Mouse (Mus musculus) cerebellum, adult 2 months (tissue): ENCODE measurements around the gene Entpd5. TPM values are rescaled to one million over a fixed set of nuclear protein-coding genes. Genes with fewer than 3 reads are reported as not detected.

Experiments used
- DNase-seq, 2 experiments: peaks; one replicate each; pipeline ENCODE4 v3.0.0; 2021
- H3K27ac ChIP-seq: fragments of 200-500 bp; 2 replicates; pipeline ENCODE4 v1.5.1; 2012; ENCODE audit warnings: low read length, control low read depth, inconsistent platforms; ENCODE audit not compliant: insufficient read depth
- H3K27me3 ChIP-seq: fragments of 200-500 bp; 2 replicates; pipeline ENCODE4 v1.6.1; 2012; ENCODE audit warnings: inconsistent platforms, mild to moderate bottlenecking, low read length, moderate library complexity; ENCODE audit not compliant: control insufficient read depth, insufficient read depth
- H3K4me1 ChIP-seq: fragments of 200-500 bp; 2 replicates; pipeline ENCODE4 v1.6.1; 2011; ENCODE audit warnings: low read length; ENCODE audit not compliant: control insufficient read depth, insufficient read depth
- H3K4me3 ChIP-seq: fragments of 200-500 bp; replicated peaks from 2 replicates; pipeline ENCODE3; 2011; ENCODE audit warnings: mild to moderate bottlenecking, low read depth, low read length, control low read depth; ENCODE audit not compliant: insufficient read depth
- CTCF ChIP-seq: fragments of 200-500 bp; IDR thresholded peaks from 2 replicates; pipeline ENCODE4 v1.5.1; 2011; ENCODE audit warnings: low read depth, mild to moderate bottlenecking, control low read depth, low read length, moderate library complexity, borderline replicate concordance; ENCODE audit not compliant: insufficient read depth
- POLR2A ChIP-seq: fragments of 200-500 bp; IDR thresholded peaks from 2 replicates; pipeline ENCODE4 v1.6.1; 2011; ENCODE audit warnings: low read length, control low read depth, borderline replicate concordance; ENCODE audit not compliant: insufficient read depth
- WGBS: fragments of 180-500 bp; shearing (Covaris S2); methylation state at CpG from one replicate; pipeline ENCODE4 v1.1.7; 2018; 5-methylcytosine and 5-hydroxymethylcytosine counted together
- polyA plus RNA-seq: library from polyadenylated mRNA; depleted of rRNA; stranded (reverse); fragments of >200 nt; gene quantifications from 2 replicates; pipeline ENCODE4 v1.2.3, GENCODE M21; 2012

The Entpd5 gene
- polyA plus RNA-seq, 1 experiment = 29.0 TPM

- no peaks in the 10 kb centered on the region for H3K27me3 ChIP-seq
- no peaks in the 10 kb centered on the region for H3K4me1 ChIP-seq
- DNase-seq = no peak
- H3K27ac ChIP-seq = no peak overlapping the region
- H3K4me3 ChIP-seq = no peak overlapping the region
- WGBS = 78% methylated on average over 1 of the region's 1 CpGs
- no peak for TF ChIP-seq CTCF
- no peak for TF ChIP-seq POLR2A
Measured at GRCm38 (mm10) chr12:84447386-84447785, 38.6 kb upstream of the Entpd5 start.

GRCm38 (mm10) chr12:84442526-84442925 is 33.7 kb upstream of the Entpd5 start:
- TF ChIP-seq POLR2A (no peak), CTCF (no peak)
- WGBS = 80% methylated on average over 4 of the region's 4 CpGs
- Histone ChIP-seq H3K27ac (no peak overlapping the region), H3K4me1 (no peaks in the 10 kb centered on the region), H3K4me3 (no peak overlapping the region), H3K27me3 (no peaks in the 10 kb centered on the region)
- no peak for DNase-seq

DNA sequence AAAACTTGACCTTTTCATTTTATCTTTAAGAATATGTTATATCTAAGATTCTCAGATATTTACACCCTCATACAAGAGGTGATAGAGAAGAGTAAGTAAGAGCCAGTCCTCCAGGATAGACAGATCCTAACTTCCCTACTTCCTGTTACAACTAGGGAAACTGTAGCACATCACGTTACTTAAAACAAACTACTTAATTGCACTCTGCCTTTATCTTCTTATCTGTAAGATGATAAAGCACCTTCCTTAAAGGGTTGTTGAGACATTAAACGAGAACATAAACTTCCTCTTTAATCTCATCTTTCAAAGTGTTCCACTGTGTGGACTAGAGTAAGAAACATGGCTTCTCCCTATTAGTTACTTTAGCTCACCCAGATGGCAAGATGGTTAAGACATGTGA is 29.9 kb upstream of the Entpd5 start:
- 87% methylated on average over 2 of the region's 2 CpGs for WGBS
- TF ChIP-seq POLR2A (no peak), CTCF (no peak)

GRCm38 (mm10) chr12:84429825-84430224 is 21.0 kb upstream of the Entpd5 start:
- H3K4me3 ChIP-seq = no peak overlapping the region
- no peak overlapping the region for H3K27ac ChIP-seq
- 92% methylated on average over 2 of the region's 2 CpGs for WGBS
- H3K27me3 ChIP-seq = no peaks in the 10 kb centered on the region
- TF ChIP-seq POLR2A (no peak), CTCF (no peak)
- no peak for DNase-seq
- H3K4me1 ChIP-seq = no peaks in the 10 kb centered on the region

More for the DNA sequence above, 29.9 kb upstream of the Entpd5 start:
- no peak for DNase-seq
- Histone ChIP-seq H3K27ac (no peak overlapping the region), H3K27me3 (no peaks in the 10 kb centered on the region), H3K4me1 (no peaks in the 10 kb centered on the region), H3K4me3 (no peak overlapping the region)

DNA sequence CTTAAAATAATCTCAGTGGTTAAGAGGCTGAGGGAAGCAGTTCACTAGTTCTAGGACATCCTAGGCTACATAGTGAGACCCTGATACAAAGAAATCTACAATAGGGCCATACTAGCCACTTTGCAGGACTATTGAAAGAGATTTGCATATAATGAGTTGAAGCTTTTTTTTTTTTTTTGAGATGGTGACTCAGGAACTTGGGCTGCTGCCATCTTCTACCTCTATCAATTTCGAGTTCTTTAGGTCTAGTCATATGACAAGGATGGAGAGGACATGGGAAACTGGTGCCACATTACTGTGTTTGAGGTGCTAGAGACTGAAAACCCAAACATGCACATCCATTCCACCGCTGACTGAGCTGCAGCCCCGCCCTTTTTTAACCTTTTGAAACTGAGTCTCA is 15.2 kb upstream of the Entpd5 start:
- H3K4me3 ChIP-seq = no peak overlapping the region
- DNase-seq = no peak
- H3K4me1 ChIP-seq = no peaks in the 10 kb centered on the region
- 53% methylated on average over 3 of the region's 3 CpGs for WGBS
- H3K27ac ChIP-seq = no peak overlapping the region
- TF ChIP-seq POLR2A (no peak), CTCF (no peak)
- H3K27me3 ChIP-seq = no peaks in the 10 kb centered on the region

DNA sequence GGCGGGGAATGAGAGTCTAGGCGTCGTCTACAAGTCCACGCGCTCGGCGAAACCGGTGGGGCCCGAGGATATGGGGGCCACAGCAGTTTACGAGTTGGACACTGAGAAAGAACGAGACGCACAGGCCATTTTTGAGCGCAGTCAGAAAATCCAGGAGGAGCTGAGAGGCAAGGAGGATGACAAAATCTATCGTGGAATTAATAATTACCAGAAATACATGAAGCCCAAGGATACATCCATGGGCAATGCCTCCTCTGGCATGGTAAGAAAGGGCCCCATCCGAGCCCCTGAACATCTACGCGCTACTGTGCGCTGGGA is 8.7 kb upstream of the Entpd5 start:
- no peaks in the 10 kb centered on the region for H3K4me1 ChIP-seq
- TF ChIP-seq CTCF = no peak
- TF ChIP-seq POLR2A = no peak
- H3K27me3 ChIP-seq = no peaks in the 10 kb centered on the region
- H3K4me3 ChIP-seq = peak overlapping the region; percentile 78
- 42% methylated on average over 18 of the region's 18 CpGs for WGBS
- no peak for DNase-seq
- no peak overlapping the region for H3K27ac ChIP-seq

DNA sequence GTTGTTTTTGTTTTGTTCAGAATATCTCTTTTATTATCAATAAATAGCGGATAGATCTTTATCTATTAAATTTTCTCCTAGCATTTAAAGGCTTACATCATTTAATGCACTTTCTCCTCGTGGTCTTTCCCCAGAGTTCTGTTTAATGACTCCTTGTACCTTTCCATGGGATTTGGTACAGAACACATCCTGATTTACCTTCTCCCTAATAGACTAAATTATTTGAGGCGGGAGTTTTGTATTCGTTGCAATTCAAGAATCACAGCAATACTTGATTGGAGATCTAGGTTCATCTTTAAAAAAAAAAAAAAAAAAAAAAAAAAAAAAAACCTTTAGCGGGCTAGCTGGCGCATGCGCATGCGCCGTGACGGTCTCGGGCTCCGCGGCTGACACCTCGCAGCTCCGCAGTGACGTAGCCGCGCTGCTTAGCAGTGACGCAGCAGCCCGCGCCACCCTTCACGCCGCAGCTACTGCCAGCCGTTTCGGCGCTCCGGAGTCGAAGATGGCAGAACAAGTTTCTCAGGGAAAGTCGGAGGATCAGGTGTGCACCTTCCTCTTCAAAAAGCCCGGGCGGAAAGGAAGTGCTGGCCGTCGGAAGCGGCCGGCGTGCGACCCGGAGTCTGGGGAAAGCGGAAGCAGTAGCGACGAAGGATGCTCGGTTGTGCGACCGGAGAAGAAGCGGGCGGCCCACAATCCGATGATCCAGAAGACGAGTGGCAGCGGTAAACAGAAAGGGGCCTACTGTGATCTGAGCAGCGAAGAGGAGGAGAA is 8.2 kb upstream of the Entpd5 start, which contains the start of gene Rnf113a2:
TSS of gene Rnf113a2 (plus strand) at position 363 of the 771 bp plus-strand sequence.
- DNase-seq = peak; percentile 84 to 85
- WGBS = 3% methylated on average over 50 of the region's 50 CpGs

GRCm38 (mm10) chr12:84407874-84408818 is 683 bp downstream of the Entpd5 start:
- peak overlapping the region; percentile 83 for H3K27ac ChIP-seq
- no peaks in the 10 kb centered on the region; the same call in 1 of the 2 replicates for H3K4me1 ChIP-seq
- H3K4me3 ChIP-seq = peak overlapping the region; percentile 80
- H3K27me3 ChIP-seq = no peaks in the 10 kb centered on the region
- WGBS = under 1% methylated on average over 52 of the region's 52 CpGs
- DNase-seq = peak; percentile 26 to 49
- TF ChIP-seq CTCF (0 out of 2 replicates have a peak, but pooled peaks have one; percentile 2), POLR2A (no peak)

More for the DNA sequence above, 8.2 kb upstream of the Entpd5 start, which contains the start of gene Rnf113a2:
- Histone ChIP-seq H3K4me3 (peak within 1 kb of the TSS; percentile 78), H3K27ac (peak within 1 kb of the TSS; percentile 37; the same call in 1 of the 2 replicates), H3K27me3 (no peaks in the 10 kb centered on the region), H3K4me1 (no peaks in the 10 kb centered on the region)
- TF ChIP-seq POLR2A = peak; percentile 89
- TF ChIP-seq CTCF = no peak
